13 mouse cellular contexts compared by ENCODE assay signal in genomic region chr5:66497479-66498087, GRCm38 (mm10).
DNase-seq lines count a peak whose midpoint lies in the region; ATAC-seq and TF ChIP-seq lines count a peak whose summit lies in the region.
"Had no signal": no experiment of that assay in that cellular context is flagged by ENCODE, and none has a peak within 500 bp of the region (broad histone marks: within the 10 kb centered on the region; RNA-seq: fewer than 3 reads in every experiment).

No protein-coding gene starts in this region.

- H3K27ac ChIP-seq in forebrain, embryonic 10.5 days = 0 out of 2 replicates have a peak overlapping the region, but pooled peaks have one; percentile 37
- H3K27ac ChIP-seq in forebrain, postnatal 0 days (ENCODE audit: low read depth, low read length) = no peak overlapping the region
- peak overlapping the region; percentile 46 for H3K27ac ChIP-seq in liver, embryonic 16.5 days (ENCODE audit: low read length)
- no peak overlapping the region for H3K27ac ChIP-seq in liver, embryonic 11.5 days (ENCODE audit: low read depth, low read length)
- H3K27ac ChIP-seq in kidney, embryonic 14.5 days (ENCODE audit: low read depth, low read length) = peak overlapping the region; percentile 42; the same call in 1 of the 2 replicates
- peak overlapping the region; percentile 79 for H3K27ac ChIP-seq in lung, postnatal 0 days (ENCODE audit: low read length)

- no peak for TF ChIP-seq EP300 in lung, postnatal 0 days (IDR thresholded peaks at IDR 0.05)

- no peaks in the 10 kb centered on the region for H3K27me3 ChIP-seq in forebrain, embryonic 10.5 days (ENCODE audit: poor library complexity, severe bottlenecking)
- no peaks in the 10 kb centered on the region for H3K27me3 ChIP-seq in forebrain, postnatal 0 days (ENCODE audit: insufficient read depth, low read length)
- H3K27me3 ChIP-seq in liver, embryonic 16.5 days (ENCODE audit: control insufficient read depth, insufficient read depth, low read depth, low read length) = no peaks in the 10 kb centered on the region
- H3K27me3 ChIP-seq in liver, embryonic 11.5 days (replicated peaks; ENCODE audit: control insufficient read depth, insufficient read depth, low read length) = no peaks in the 10 kb centered on the region
- no peaks in the 10 kb centered on the region for H3K27me3 ChIP-seq in kidney, embryonic 14.5 days (ENCODE audit: control insufficient read depth, insufficient read depth, low read length)
- no peaks in the 10 kb centered on the region for H3K27me3 ChIP-seq in lung, postnatal 0 days (replicated peaks; ENCODE audit: insufficient read depth, low read length)

- no peak overlapping the region for H3K4me3 ChIP-seq in forebrain, embryonic 10.5 days
- no peak overlapping the region for H3K4me3 ChIP-seq in forebrain, postnatal 0 days (ENCODE audit: low read depth, low read length)
- no peak overlapping the region for H3K4me3 ChIP-seq in liver, embryonic 16.5 days (ENCODE audit: low read depth, low read length)
- no peak overlapping the region for H3K4me3 ChIP-seq in liver, embryonic 11.5 days (ENCODE audit: low read depth, low read length)
- no peak overlapping the region for H3K4me3 ChIP-seq in kidney, embryonic 14.5 days (ENCODE audit: low read length)
- no peak overlapping the region for H3K4me3 ChIP-seq in lung, postnatal 0 days (ENCODE audit: low read depth, low read length)

- H3K36me3 ChIP-seq in forebrain, embryonic 10.5 days (replicated peaks) = no peaks in the 10 kb centered on the region
- no peaks in the 10 kb centered on the region for H3K36me3 ChIP-seq in forebrain, postnatal 0 days (ENCODE audit: insufficient read depth)
- H3K36me3 ChIP-seq in liver, embryonic 16.5 days (ENCODE audit: control insufficient read depth, insufficient read depth) = no peaks in the 10 kb centered on the region
- no peaks in the 10 kb centered on the region for H3K36me3 ChIP-seq in liver, embryonic 11.5 days (ENCODE audit: control insufficient read depth, insufficient read depth, low read length)
- H3K36me3 ChIP-seq in kidney, embryonic 14.5 days (ENCODE audit: control insufficient read depth, insufficient read depth, low read length) = no peaks in the 10 kb centered on the region
- no peaks in the 10 kb centered on the region for H3K36me3 ChIP-seq in lung, postnatal 0 days (ENCODE audit: insufficient read depth, low read length)

- H3K4me1 ChIP-seq in forebrain, embryonic 10.5 days = peaks cover 32% of the 10 kb centered on the region
- no peaks in the 10 kb centered on the region; the same call in 1 of the 2 replicates for H3K4me1 ChIP-seq in forebrain, postnatal 0 days (ENCODE audit: insufficient read depth)
- no peaks in the 10 kb centered on the region; the same call in 1 of the 2 replicates for H3K4me1 ChIP-seq in liver, embryonic 16.5 days (ENCODE audit: control insufficient read depth, low read depth, low read length)
- peaks cover 4% of the 10 kb centered on the region; the same call in 1 of the 2 replicates for H3K4me1 ChIP-seq in liver, embryonic 11.5 days (replicated peaks; ENCODE audit: control insufficient read depth, insufficient read depth, low read length)
- H3K4me1 ChIP-seq in kidney, embryonic 14.5 days (ENCODE audit: control insufficient read depth, insufficient read depth, low read length) = peaks cover 31% of the 10 kb centered on the region
- peaks cover 15% of the 10 kb centered on the region; the same call in 1 of the 2 replicates for H3K4me1 ChIP-seq in lung, postnatal 0 days (ENCODE audit: insufficient read depth, low read depth, low read length)

- no peak for TF ChIP-seq CTCF in forebrain, postnatal 0 days (IDR thresholded peaks at IDR 0.05; ENCODE audit: low read depth)
- TF ChIP-seq CTCF in lung, postnatal 0 days (IDR thresholded peaks at IDR 0.05) = no peak

- H3K9ac ChIP-seq in forebrain, postnatal 0 days = no peak overlapping the region
- H3K9ac ChIP-seq in liver, embryonic 16.5 days (ENCODE audit: low read depth, low read length) = no peak overlapping the region
- no peak overlapping the region for H3K9ac ChIP-seq in liver, embryonic 11.5 days (ENCODE audit: low read depth, low read length)
- no peak overlapping the region for H3K9ac ChIP-seq in kidney, embryonic 14.5 days (ENCODE audit: low read depth, low read length)
- no peak overlapping the region for H3K9ac ChIP-seq in lung, postnatal 0 days (replicated peaks; ENCODE audit: low read depth)

- intact Hi-C loops in left cerebral cortex, postnatal 36 days (cut with DNase I) = loop anchor here (1.0 kb wide), 1 partner anchor 26 kb away; no protein-coding TSS in a partner anchor

- no peaks in the 10 kb centered on the region for H3K9me3 ChIP-seq in forebrain, embryonic 10.5 days
- H3K9me3 ChIP-seq in forebrain, postnatal 0 days (ENCODE audit: low read length) = no peaks in the 10 kb centered on the region
- H3K9me3 ChIP-seq in liver, embryonic 16.5 days (replicated peaks; ENCODE audit: control insufficient read depth, low read length) = no peaks in the 10 kb centered on the region
- no peaks in the 10 kb centered on the region for H3K9me3 ChIP-seq in liver, embryonic 11.5 days (ENCODE audit: control insufficient read depth, low read length)
- H3K9me3 ChIP-seq in kidney, embryonic 14.5 days (ENCODE audit: control insufficient read depth, low read length) = no peaks in the 10 kb centered on the region; the same call in 1 of the 2 replicates
- no peaks in the 10 kb centered on the region for H3K9me3 ChIP-seq in lung, postnatal 0 days (ENCODE audit: low read length)

- ATAC-seq in forebrain, postnatal 0 days = no peak
- 0 out of 2 replicates have a peak, but pooled peaks have one; percentile 21 for ATAC-seq in liver, embryonic 16.5 days (ENCODE audit: low read depth)
- no peak for ATAC-seq in liver, embryonic 11.5 days (replicated peaks; ENCODE audit: low FRiP score)
- peak; percentile 61; the same call in 1 of the 2 replicates for ATAC-seq in kidney, embryonic 14.5 days (ENCODE audit: low FRiP score, low TSS enrichment)
- ATAC-seq in lung, postnatal 0 days = peak; percentile 17; the same call in 1 of the 2 replicates
- ATAC-seq in cerebellum, adult (ENCODE audit: insufficient number of reproducible peaks, low FRiP score, low TSS enrichment) = no peak

- no peak overlapping the region for H3K4me2 ChIP-seq in forebrain, postnatal 0 days (ENCODE audit: low read depth)
- H3K4me2 ChIP-seq in liver, embryonic 16.5 days (ENCODE audit: low read depth, low read length) = no peak overlapping the region
- H3K4me2 ChIP-seq in liver, embryonic 11.5 days = no peak overlapping the region
- H3K4me2 ChIP-seq in kidney, embryonic 14.5 days (replicated peaks; ENCODE audit: low read depth, low read length) = peak overlapping the region; percentile 15
- H3K4me2 ChIP-seq in lung, postnatal 0 days (replicated peaks; ENCODE audit: low read depth, low read length) = 0 out of 2 replicates have a peak overlapping the region, but pooled peaks have one; percentile 8

- DNase-seq in forebrain, embryonic 10.5 days (ENCODE audit: extremely low spot score, low spot score) = no peak
- no peak for DNase-seq in forebrain, postnatal 0 days
- DNase-seq in liver, embryonic 11.5 days (ENCODE audit: low spot score) = no peak
- DNase-seq in lung, postnatal 0 days (ENCODE audit: low spot score) = peak; percentile 17
- DNase-seq in left cerebral cortex, postnatal 36 days (ENCODE audit: low spot score in 2 of 2) = no peak
- DNase-seq: adrenal gland, postnatal 25 days; cerebellum, adult 2 months; heart, postnatal 14 days; retina, postnatal 1 day; thymus, postnatal 4 days had no signal

- 75% methylated on average over 14 of the region's 14 CpGs for WGBS in forebrain, embryonic 10.5 days
- WGBS in forebrain, postnatal 0 days = 63% methylated on average over 14 of the region's 14 CpGs
- WGBS in liver, embryonic 16.5 days (ENCODE audit: insufficient replicate concordance) = 52% methylated on average over 14 of the region's 14 CpGs
- 62% methylated on average over 14 of the region's 14 CpGs for WGBS in liver, embryonic 11.5 days
- 29% methylated on average over 14 of the region's 14 CpGs for WGBS in kidney, embryonic 14.5 days
- WGBS in lung, postnatal 0 days = 34% methylated on average over 14 of the region's 14 CpGs

Comparison
In these comparisons a context has a peak if more than half of its experiments do, and no peak if none do; other contexts are left out.
1. H3K27ac ChIP-seq: peak in forebrain, embryonic 10.5 days (single experiment), liver, embryonic 16.5 days (single experiment), kidney, embryonic 14.5 days (single experiment) and lung, postnatal 0 days (single experiment); none in forebrain, postnatal 0 days (single experiment) and liver, embryonic 11.5 days (single experiment).
2. ATAC-seq: peak in liver, embryonic 16.5 days (single experiment), kidney, embryonic 14.5 days (single experiment) and lung, postnatal 0 days (single experiment); none in forebrain, postnatal 0 days (single experiment), liver, embryonic 11.5 days (single experiment) and cerebellum, adult (single experiment).
3. H3K4me2 ChIP-seq: peak in kidney, embryonic 14.5 days (single experiment) and lung, postnatal 0 days (single experiment); none in forebrain, postnatal 0 days (single experiment), liver, embryonic 16.5 days (single experiment) and liver, embryonic 11.5 days (single experiment).